Mouse (Mus musculus): ENCODE measurements around the gene Mical2. TPM values are rescaled to one million over a fixed set of nuclear protein-coding genes. Genes with fewer than 3 reads are reported as not detected.

Mical2 gene
- total RNA-seq, 2 experiments from 2014 or later, result 645 to 717 TPM

GRCm38 (mm10) chr7:112273451-112273850, 47.8 kb downstream of the Mical2 start:
- DNase-seq (ENCODE audit: extremely low spot score in 1 of 2, low spot score in 1 of 2), result no peak

GRCm38 (mm10) chr7:112274611-112275010, 49.0 kb downstream of the Mical2 start:
- DNase-seq (ENCODE audit: extremely low spot score in 1 of 2, low spot score in 1 of 2), result no peak

- DNase-seq (ENCODE audit: extremely low spot score in 1 of 2, low spot score in 1 of 2), result no peak
Measured at GRCm38 (mm10) chr7:112275093-112275492, 49.4 kb downstream of the Mical2 start.

GRCm38 (mm10) chr7:112275883-112276282, 50.2 kb downstream of the Mical2 start:
- no peak for DNase-seq (ENCODE audit: extremely low spot score in 1 of 2, low spot score in 1 of 2)

- DNase-seq (ENCODE audit: extremely low spot score in 1 of 2, low spot score in 1 of 2), result no peak
Measured at GRCm38 (mm10) chr7:112276823-112277222, 51.2 kb downstream of the Mical2 start.

- no peak for DNase-seq (ENCODE audit: extremely low spot score in 1 of 2, low spot score in 1 of 2)
Measured at GRCm38 (mm10) chr7:112278648-112279047, 53.0 kb downstream of the Mical2 start.

- DNase-seq (ENCODE audit: extremely low spot score in 1 of 2, low spot score in 1 of 2), result no peak
Measured at GRCm38 (mm10) chr7:112280474-112280873, 54.8 kb downstream of the Mical2 start.

- no peak for DNase-seq (ENCODE audit: extremely low spot score in 1 of 2, low spot score in 1 of 2)
Measured at GRCm38 (mm10) chr7:112283606-112284310, 58.1 kb downstream of the Mical2 start.

GRCm38 (mm10) chr7:112285573-112285972, 59.9 kb downstream of the Mical2 start:
- DNase-seq (ENCODE audit: extremely low spot score in 1 of 2, low spot score in 1 of 2), result no peak

GRCm38 (mm10) chr7:112288352-112289107, 62.9 kb downstream of the Mical2 start:
- no peak for DNase-seq (ENCODE audit: extremely low spot score in 1 of 2, low spot score in 1 of 2)

- no peak for DNase-seq (ENCODE audit: extremely low spot score in 1 of 2, low spot score in 1 of 2)
Measured at GRCm38 (mm10) chr7:112289514-112289913, 63.9 kb downstream of the Mical2 start.

GRCm38 (mm10) chr7:112289990-112290389, 64.3 kb downstream of the Mical2 start:
- no peak for DNase-seq (ENCODE audit: extremely low spot score in 1 of 2, low spot score in 1 of 2)

GRCm38 (mm10) chr7:112293456-112294104, 67.9 kb downstream of the Mical2 start:
- no peak for DNase-seq (ENCODE audit: extremely low spot score in 1 of 2, low spot score in 1 of 2)

- no peak for DNase-seq (ENCODE audit: extremely low spot score in 1 of 2, low spot score in 1 of 2)
Measured at GRCm38 (mm10) chr7:112295426-112296221, 70.0 kb downstream of the Mical2 start.

- DNase-seq (ENCODE audit: extremely low spot score in 1 of 2, low spot score in 1 of 2), result peak; percentile 42 to 59
Measured at GRCm38 (mm10) chr7:112298032-112298431, 72.4 kb downstream of the Mical2 start.

- DNase-seq (ENCODE audit: extremely low spot score in 1 of 2, low spot score in 1 of 2), result no peak
Measured at GRCm38 (mm10) chr7:112298871-112299422, 73.3 kb downstream of the Mical2 start.

GRCm38 (mm10) chr7:112299521-112300096, 74.0 kb downstream of the Mical2 start:
- no peak for DNase-seq (ENCODE audit: extremely low spot score in 1 of 2, low spot score in 1 of 2)

- no peak for DNase-seq (ENCODE audit: extremely low spot score in 1 of 2, low spot score in 1 of 2)
Measured at GRCm38 (mm10) chr7:112300141-112300540, 74.5 kb downstream of the Mical2 start.

- no peak for DNase-seq (ENCODE audit: extremely low spot score in 1 of 2, low spot score in 1 of 2)
Measured at GRCm38 (mm10) chr7:112301052-112301451, 75.4 kb downstream of the Mical2 start.

- DNase-seq (ENCODE audit: extremely low spot score in 1 of 2, low spot score in 1 of 2), result no peak
Measured at GRCm38 (mm10) chr7:112304382-112304781, 78.7 kb downstream of the Mical2 start.

Data from layer of hippocampus, postnatal 25 days (tissue).